Mouse (Mus musculus) MEL (cell line): ENCODE measurements around the gene Ptprn2. TPM values are rescaled to one million over a fixed set of nuclear protein-coding genes. Genes with fewer than 3 reads are reported as not detected.
A peak's percentile ranks its signal among the peaks of the same experiment; 100 is the strongest.

Experiments
- DNase-seq: peaks from one replicate; pipeline ENCODE4 v3.0.0; 2011; ENCODE audit warnings: low read depth, low spot score
- H3K27ac ChIP-seq: 2 replicates; pipeline ENCODE4 v1.5.1; 2012; ENCODE audit warnings: low read depth, mild to moderate bottlenecking, control low read depth, low read length, moderate library complexity; ENCODE audit not compliant: control insufficient read depth
- H3K27me3 ChIP-seq, 2 experiments: fragments of 150-350 bp in 1 of 2; sonication (generic) in 1 of 2; 2 replicates each; pipeline ENCODE4 v1.6.1; 2012; ENCODE audit warnings: low read length in 2 of 2, mild to moderate bottlenecking in 2 of 2, improper control_type of control experiment in 1 of 2, moderate library complexity in 1 of 2; ENCODE audit not compliant: insufficient read depth in 2 of 2, control insufficient read depth in 1 of 2
- H3K36me3 ChIP-seq, 2 experiments: 2 replicates each; pipeline ENCODE4 v1.6.1; 2012 to 2014; ENCODE audit warnings: low read length in 2 of 2, improper control_type of control experiment in 1 of 2, inconsistent platforms in 1 of 2, mild to moderate bottlenecking in 1 of 2; ENCODE audit not compliant: insufficient read depth in 2 of 2, control insufficient read depth in 1 of 2
- H3K4me1 ChIP-seq, 2 experiments: fragments of 150-350 bp in 1 of 2; sonication (generic) in 1 of 2; 2 replicates each; pipeline ENCODE4 v1.6.1; 2012; ENCODE audit warnings: low read length in 2 of 2, improper control_type of control experiment in 1 of 2, mild to moderate bottlenecking in 1 of 2; ENCODE audit not compliant: insufficient read depth in 2 of 2, control insufficient read depth in 1 of 2
- H3K4me3 ChIP-seq, 2 experiments: fragments of 150-350 bp in 1 of 2; sonication (generic) in 1 of 2; 2 replicates each; pipeline ENCODE4 v1.5.1; 2012; ENCODE audit warnings: low read depth in 2 of 2, low read length in 2 of 2, mild to moderate bottlenecking in 2 of 2, moderate library complexity in 2 of 2, control low read depth in 1 of 2, improper control_type of control experiment in 1 of 2; ENCODE audit not compliant: control insufficient read depth in 1 of 2, insufficient read depth in 1 of 2
- H3K79me2 ChIP-seq: 2 replicates; pipeline ENCODE4 v1.6.1; 2012; ENCODE audit warnings: mild to moderate bottlenecking, low read length, moderate library complexity; ENCODE audit not compliant: control insufficient read depth, poor library complexity, insufficient read depth
- H3K9ac ChIP-seq: 2 replicates; pipeline ENCODE4 v1.6.1; 2012; ENCODE audit warnings: low read depth, mild to moderate bottlenecking, control low read depth, low read length, moderate library complexity; ENCODE audit not compliant: control insufficient read depth, poor library complexity, severe bottlenecking
- H3K9me3 ChIP-seq: fragments of 150-350 bp; sonication (generic); replicated peaks from 2 replicates; pipeline ENCODE4 v1.6.1; 2012; ENCODE audit warnings: mild to moderate bottlenecking, low read length, improper control_type of control experiment, moderate library complexity; ENCODE audit not compliant: insufficient read depth
- E2F4 ChIP-seq: IDR thresholded peaks from 2 replicates; pipeline ENCODE4 v1.6.1; 2011; ENCODE audit warnings: low read depth, low read length, improper control_type of control experiment, borderline replicate concordance
- GATA1 ChIP-seq: IDR thresholded peaks from 2 replicates; pipeline ENCODE4 v1.6.1; 2011; ENCODE audit warnings: low read depth, low read length, improper control_type of control experiment
- KAT2A ChIP-seq: conservative IDR thresholded peaks from 2 replicates; pipeline ENCODE4 v1.6.1; 2012; ENCODE audit warnings: low read depth, low read length, improper control_type of control experiment, inconsistent platforms
- MAFK ChIP-seq: IDR thresholded peaks from 2 replicates; pipeline ENCODE4 v1.6.1; 2011; ENCODE audit warnings: low read depth, mild to moderate bottlenecking, low read length, improper control_type of control experiment, borderline replicate concordance
- MYB ChIP-seq: IDR thresholded peaks from 2 replicates; pipeline ENCODE4 v1.6.1; 2011; ENCODE audit warnings: mild to moderate bottlenecking, low read depth, low read length, improper control_type of control experiment
- MYC ChIP-seq: IDR thresholded peaks from 2 replicates; pipeline ENCODE4 v1.6.1; 2011; ENCODE audit warnings: low read depth, mild to moderate bottlenecking, low read length, improper control_type of control experiment, moderate library complexity
- NRF1 ChIP-seq: IDR thresholded peaks from 2 replicates; pipeline ENCODE4 v1.6.1; 2014; ENCODE audit warnings: low read depth, mild to moderate bottlenecking, inconsistent platforms, low read length, improper control_type of control experiment, moderate library complexity; ENCODE audit not compliant: poor library complexity, insufficient read depth, severe bottlenecking
- POLR2AphosphoS2 ChIP-seq: IDR thresholded peaks from 2 replicates; pipeline ENCODE4 v1.6.1; 2011; ENCODE audit warnings: low read length, improper control_type of control experiment
- POLR2AphosphoS5 ChIP-seq: IDR thresholded peaks from 2 replicates; pipeline ENCODE4 v1.6.1; 2012; ENCODE audit warnings: low read depth, borderline replicate concordance, mild to moderate bottlenecking, inconsistent platforms, low read length, moderate library complexity, mixed read lengths
- RCOR1 ChIP-seq: IDR thresholded peaks from 2 replicates; pipeline ENCODE4 v1.6.1; 2012; ENCODE audit warnings: low read depth, mild to moderate bottlenecking, inconsistent platforms, low read length, improper control_type of control experiment
- TBP ChIP-seq: IDR thresholded peaks from 2 replicates; pipeline ENCODE4 v1.8.0; 2011; ENCODE audit warnings: low read depth, low read length, improper control_type of control experiment
- TCF12 ChIP-seq: IDR thresholded peaks from 2 replicates; pipeline ENCODE4 v1.6.1; 2014; ENCODE audit warnings: low read depth, mild to moderate bottlenecking, inconsistent platforms, low read length, improper control_type of control experiment, moderate library complexity
- UBTF ChIP-seq: IDR thresholded peaks from 2 replicates; pipeline ENCODE4 v1.6.1; 2012; ENCODE audit warnings: low read depth, mild to moderate bottlenecking, inconsistent platforms, low read length, improper control_type of control experiment, moderate library complexity, borderline replicate concordance; ENCODE audit not compliant: insufficient read depth
- USF1 ChIP-seq: IDR thresholded peaks from 2 replicates; pipeline ENCODE4 v1.6.1; 2014; ENCODE audit warnings: low read depth, mild to moderate bottlenecking, inconsistent platforms, low read length, improper control_type of control experiment, moderate library complexity
- ZC3H11A ChIP-seq: IDR thresholded peaks from 2 replicates; pipeline ENCODE4 v1.6.1; 2012; ENCODE audit warnings: low read depth, mild to moderate bottlenecking, inconsistent platforms, low read length, improper control_type of control experiment
- ZKSCAN1 ChIP-seq: IDR thresholded peaks from 2 replicates; pipeline ENCODE4 v1.6.1; 2012; ENCODE audit warnings: low read depth, mild to moderate bottlenecking, inconsistent platforms, low read length, improper control_type of control experiment, moderate library complexity
- ZMIZ1 ChIP-seq: IDR thresholded peaks from 2 replicates; pipeline ENCODE4 v1.6.1; 2012; ENCODE audit warnings: low read depth, mild to moderate bottlenecking, inconsistent platforms, low read length, improper control_type of control experiment, moderate library complexity
- polyA plus RNA-seq, 2 experiments: library from polyadenylated mRNA; stranded (reverse) in 1 of 2; unstranded in 1 of 2; fragments of >175 nt in 1 of 2; fragments of >200 nt in 1 of 2; gene quantifications; 2 replicates each; pipeline versions ENCODE4 v1.2.1 to v1.2.4; 2012; ENCODE audit warnings: low replicate concordance in 2 of 2, low read depth in 1 of 2; ENCODE audit not compliant: insufficient read length in 2 of 2, insufficient read depth in 1 of 2, missing spikeins in 1 of 2
- total RNA-seq: library from RNA; depleted of rRNA; stranded (reverse); fragments of 300-350 nt; gene quantifications from 2 replicates; pipeline ENCODE4 v1.2.3, GENCODE M21; 2012

The Ptprn2 gene
- total and polyA plus RNA-seq, 3 experiments: not detected

DNA sequence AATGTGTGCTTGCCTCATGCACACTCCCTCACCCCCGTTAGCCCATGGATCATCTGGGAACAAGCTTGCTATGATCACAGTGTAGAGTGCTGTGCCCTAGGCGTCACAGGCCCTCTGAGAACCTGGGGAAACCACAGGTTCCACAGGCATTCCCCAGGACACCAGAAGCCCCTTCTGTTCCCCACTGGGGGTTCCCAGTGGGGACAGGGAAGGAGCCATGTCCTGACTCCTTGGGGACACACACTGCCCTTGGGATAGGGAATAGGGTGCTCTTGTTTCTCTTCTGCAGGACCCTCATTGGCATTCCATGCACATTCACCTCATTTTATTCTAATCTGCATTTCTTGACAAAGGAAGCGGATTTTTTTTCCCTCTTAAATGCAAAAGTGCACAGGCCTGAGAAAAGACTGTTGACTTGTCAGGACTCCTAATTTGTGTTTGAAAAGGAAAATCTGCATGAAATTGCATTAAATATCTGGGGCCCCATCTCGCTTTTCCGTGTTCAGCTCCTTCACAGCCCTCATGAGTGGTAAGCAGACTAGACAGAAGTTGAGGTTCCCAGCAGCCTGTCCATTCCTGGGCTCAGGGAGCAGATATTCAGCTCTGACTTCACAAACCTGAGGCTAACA is 542.9 kb downstream of the Ptprn2 start:
- no peaks in the 10 kb centered on the region for H3K4me1 ChIP-seq
- no peaks in the 10 kb centered on the region; the same call in 1 of the 2 replicates for H3K9me3 ChIP-seq

DNA sequence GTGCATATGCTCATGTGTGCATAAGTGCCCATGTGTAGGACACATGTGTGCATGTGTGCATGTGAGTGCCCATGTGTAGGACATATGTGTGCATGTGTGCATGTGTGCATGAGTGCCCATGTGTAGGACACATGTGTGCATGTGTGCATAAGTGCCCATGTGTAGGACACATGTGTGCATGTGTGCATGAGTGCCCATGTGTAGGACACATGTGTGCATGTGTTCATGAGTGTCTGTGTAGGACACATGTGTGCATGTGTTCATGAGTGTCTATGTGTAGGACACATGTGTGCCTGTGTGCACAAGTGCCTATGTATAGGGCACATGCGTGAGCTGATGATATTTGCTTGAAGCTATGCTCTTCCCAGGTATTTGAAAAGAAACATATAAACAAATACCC is 547.7 kb downstream of the Ptprn2 start:
- TF ChIP-seq POLR2AphosphoS5 (peak; percentile 93; the same call in 1 of the 2 replicates), KAT2A (no peak)
- H3K4me1 ChIP-seq: no peaks in the 10 kb centered on the region

More for the DNA sequence above, 542.9 kb downstream of the Ptprn2 start:
- H3K9ac ChIP-seq: no peak overlapping the region
- no peak for DNase-seq
- H3K27me3 ChIP-seq: no peaks in the 10 kb centered on the region
- TF ChIP-seq ZMIZ1: no peak
- TF ChIP-seq E2F4: no peak
- no peak for TF ChIP-seq TBP
- no peak for TF ChIP-seq MYC
- no peak for TF ChIP-seq ZKSCAN1
- no peak for TF ChIP-seq MYB
- no peak for TF ChIP-seq RCOR1
- no peak for TF ChIP-seq USF1
- no peak for TF ChIP-seq MAFK
- TF ChIP-seq TCF12: no peak
- TF ChIP-seq ZC3H11A: no peak
- TF ChIP-seq, all 39 proteins: peak for 0
- no peaks in the 10 kb centered on the region for H3K79me2 ChIP-seq
- H3K27ac ChIP-seq: no peak overlapping the region
- no peaks in the 10 kb centered on the region for H3K36me3 ChIP-seq
- no peak overlapping the region for H3K4me3 ChIP-seq

DNA sequence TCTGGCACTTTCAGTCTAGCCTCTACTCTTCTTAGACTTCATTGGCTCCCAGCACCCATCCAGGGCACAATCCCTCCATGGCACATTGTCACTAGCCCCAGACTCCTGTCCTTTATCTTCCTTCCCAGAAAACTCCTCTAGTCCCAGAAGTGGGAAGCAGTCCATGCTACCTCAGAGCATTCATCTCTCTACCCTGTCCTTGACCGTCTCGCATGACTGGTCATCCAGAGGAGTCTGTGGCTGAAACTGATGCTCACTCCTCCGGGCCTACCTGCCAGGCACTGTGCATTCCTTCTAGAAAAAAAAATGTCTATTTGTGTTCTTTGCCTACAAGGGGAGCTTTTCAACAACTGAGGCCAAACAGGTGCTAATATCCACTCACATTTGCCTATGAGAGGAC is 549.0 kb downstream of the Ptprn2 start:
- Histone ChIP-seq H3K36me3 (no peaks in the 10 kb centered on the region), H3K27me3 (no peaks in the 10 kb centered on the region), H3K4me1 (no peaks in the 10 kb centered on the region), H3K27ac (no peak overlapping the region), H3K4me3 (no peak overlapping the region), H3K9ac (no peak overlapping the region), H3K79me2 (no peaks in the 10 kb centered on the region), H3K9me3 (no peaks in the 10 kb centered on the region)
- no peak for DNase-seq
- TF ChIP-seq NRF1 (no peak), POLR2AphosphoS2 (no peak), MYB (no peak), GATA1 (no peak), UBTF (no peak)

More for the DNA sequence above, 547.7 kb downstream of the Ptprn2 start:
- Histone ChIP-seq H3K27ac (no peak overlapping the region), H3K4me3 (no peak overlapping the region), H3K9ac (no peak overlapping the region), H3K79me2 (no peaks in the 10 kb centered on the region), H3K9me3 (no peaks in the 10 kb centered on the region; the same call in 1 of the 2 replicates), H3K27me3 (no peaks in the 10 kb centered on the region), H3K36me3 (no peaks in the 10 kb centered on the region)
- no peak for DNase-seq
